Mouse (Mus musculus) testis, postnatal 10 days (tissue): ENCODE results near the gene Pmp22.

ENCODE experiments used
- DNase-seq: peaks from one replicate; pipeline ENCODE4 v3.0.0; 2021; ENCODE audit warnings: low spot score

Gene Pmp22

GRCm38 (mm10) chr11:63128784-63129183 is at the start of gene Pmp22:
Gene Pmp22 (plus strand): TSS chr11:63128982.
- DNase-seq = no peak

- peak; percentile 47 for DNase-seq
These were observed 44.2 kb upstream of the Pmp22 start for GRCm38 (mm10) chr11:63084536-63084935.

- DNase-seq = no peak
These were observed 40.1 kb upstream of the Pmp22 start for GRCm38 (mm10) chr11:63088672-63089071.

GRCm38 (mm10) chr11:63090210-63090609 is 38.6 kb upstream of the Pmp22 start:
- peak; percentile 56 for DNase-seq

GRCm38 (mm10) chr11:63090986-63091385 is 37.8 kb upstream of the Pmp22 start:
- no peak for DNase-seq

- no peak for DNase-seq
These were observed 36.5 kb upstream of the Pmp22 start for GRCm38 (mm10) chr11:63092271-63092670.

GRCm38 (mm10) chr11:63093601-63094000 is 35.2 kb upstream of the Pmp22 start:
- no peak for DNase-seq

GRCm38 (mm10) chr11:63094496-63094895 is 34.3 kb upstream of the Pmp22 start:
- no peak for DNase-seq

- no peak for DNase-seq
These were observed 30.8 kb upstream of the Pmp22 start for GRCm38 (mm10) chr11:63098016-63098415.

GRCm38 (mm10) chr11:63099390-63099789 is 29.4 kb upstream of the Pmp22 start:
- DNase-seq = no peak

- DNase-seq = no peak
These were observed 25.5 kb upstream of the Pmp22 start for GRCm38 (mm10) chr11:63103256-63103655.

GRCm38 (mm10) chr11:63104026-63104425 is 24.8 kb upstream of the Pmp22 start:
- no peak for DNase-seq

GRCm38 (mm10) chr11:63109230-63109775 is 19.5 kb upstream of the Pmp22 start:
- DNase-seq = no peak

- no peak for DNase-seq
These were observed 18.5 kb upstream of the Pmp22 start for GRCm38 (mm10) chr11:63110329-63110728.

- no peak for DNase-seq
These were observed 13.8 kb upstream of the Pmp22 start for GRCm38 (mm10) chr11:63114807-63115641.

GRCm38 (mm10) chr11:63116652-63117051 is 12.1 kb upstream of the Pmp22 start:
- DNase-seq = no peak

GRCm38 (mm10) chr11:63117266-63117665 is 11.5 kb upstream of the Pmp22 start:
- no peak for DNase-seq

- DNase-seq = no peak
These were observed 9.0 kb upstream of the Pmp22 start for GRCm38 (mm10) chr11:63119791-63120190.

GRCm38 (mm10) chr11:63122249-63122648 is 6.5 kb upstream of the Pmp22 start:
- DNase-seq = no peak

GRCm38 (mm10) chr11:63122776-63123350 is 5.9 kb upstream of the Pmp22 start:
- no peak for DNase-seq

- no peak for DNase-seq
These were observed 4.5 kb upstream of the Pmp22 start for GRCm38 (mm10) chr11:63124316-63124715.

GRCm38 (mm10) chr11:63125832-63126456 is 2.8 kb upstream of the Pmp22 start:
- DNase-seq = peak; percentile 78

- DNase-seq = no peak
These were observed 1.8 kb upstream of the Pmp22 start for GRCm38 (mm10) chr11:63126976-63127375.
